Mouse (Mus musculus) embryonic facial prominence, embryonic 12.5 days (tissue): ENCODE data around the gene Dok5. TPM values are rescaled to one million over a fixed set of nuclear protein-coding genes. Genes with fewer than 3 reads are reported as not detected.
A peak's percentile ranks its signal among the peaks of the same experiment; 100 is the strongest.

Experiments
- ATAC-seq: fragments of 200-750 bp; cut with Nextera tagmentation; 2 replicates; pipeline ENCODE4 v1.8.0; 2017; ENCODE audit not compliant: insufficient number of reproducible peaks, insufficient read depth, low FRiP score, low TSS enrichment
- H3K27ac ChIP-seq: fragments of 300-500 bp; sonication (generic); 2 replicates; pipeline ENCODE4 v1.5.1; 2016; ENCODE audit warnings: mild to moderate bottlenecking
- H3K27me3 ChIP-seq: fragments of 300-500 bp; sonication (generic); 2 replicates; pipeline ENCODE4 v1.6.1; 2016; ENCODE audit warnings: mild to moderate bottlenecking, moderate library complexity
- H3K36me3 ChIP-seq: fragments of 300-500 bp; sonication (generic); 2 replicates; pipeline ENCODE4 v1.6.1; 2016; ENCODE audit warnings: mild to moderate bottlenecking
- H3K4me1 ChIP-seq: fragments of 300-500 bp; sonication (generic); 2 replicates; pipeline ENCODE4 v1.6.1; 2016
- H3K4me2 ChIP-seq: fragments of 300-500 bp; sonication (generic); replicated peaks from 2 replicates; pipeline ENCODE4 v1.6.1; 2016; ENCODE audit warnings: mild to moderate bottlenecking, moderate library complexity
- H3K4me3 ChIP-seq: fragments of 300-500 bp; sonication (generic); 2 replicates; pipeline ENCODE4 v1.5.1; 2016; ENCODE audit warnings: mild to moderate bottlenecking
- H3K9ac ChIP-seq: fragments of 300-500 bp; sonication (generic); 2 replicates; pipeline ENCODE4 v1.6.1; 2016; ENCODE audit warnings: mild to moderate bottlenecking, moderate library complexity
- H3K9me3 ChIP-seq: fragments of 300-500 bp; sonication (generic); 2 replicates; pipeline ENCODE4 v1.6.1; 2016; ENCODE audit warnings: mild to moderate bottlenecking, moderate library complexity
- WGBS: fragments of 180-500 bp; shearing (Covaris S2); methylation state at CpG from one replicate; pipeline ENCODE4 v1.1.7; 2016; 5-methylcytosine and 5-hydroxymethylcytosine counted together
- polyA plus RNA-seq: library from polyadenylated mRNA; unstranded; fragments of >200 nt; fragmentation: Nextera tagmentation; extraction: Ambion mirVana; gene quantifications from 2 replicates; pipeline ENCODE4 v1.2.1, GENCODE M21; 2016

Dok5 gene
- polyA plus RNA-seq, 1 experiment from 2014 or later, result 10.4 TPM

- no peaks in the 10 kb centered on the region for H3K4me1 ChIP-seq
- ATAC-seq, result no peak
- no peaks in the 10 kb centered on the region for H3K27me3 ChIP-seq
- H3K9me3 ChIP-seq, result no peaks in the 10 kb centered on the region
- no peak overlapping the region for H3K27ac ChIP-seq
- H3K36me3 ChIP-seq, result no peaks in the 10 kb centered on the region
- no peak overlapping the region for H3K4me3 ChIP-seq
- WGBS, result 76% methylated on average over 11 of the region's 11 CpGs
- no peak overlapping the region for H3K9ac ChIP-seq
- H3K4me2 ChIP-seq, result no peak overlapping the region
Measured at GRCm38 (mm10) chr2:170913863-170914262, 182.3 kb downstream of the Dok5 start.

GRCm38 (mm10) chr2:170915646-170916045 is 184.0 kb downstream of the Dok5 start:
- no peak overlapping the region for H3K27ac ChIP-seq
- H3K4me1 ChIP-seq, result no peaks in the 10 kb centered on the region
- no peaks in the 10 kb centered on the region for H3K9me3 ChIP-seq
- 93% methylated on average over 8 of the region's 8 CpGs for WGBS
- no peak overlapping the region for H3K9ac ChIP-seq
- no peaks in the 10 kb centered on the region for H3K27me3 ChIP-seq
- H3K4me3 ChIP-seq, result no peak overlapping the region
- no peaks in the 10 kb centered on the region for H3K36me3 ChIP-seq
- H3K4me2 ChIP-seq, result no peak overlapping the region
- no peak for ATAC-seq

GRCm38 (mm10) chr2:170922260-170922659 is 190.7 kb downstream of the Dok5 start:
- no peak overlapping the region for H3K9ac ChIP-seq
- H3K36me3 ChIP-seq, result no peaks in the 10 kb centered on the region
- no peak overlapping the region for H3K27ac ChIP-seq
- no peak overlapping the region for H3K4me2 ChIP-seq
- no peak overlapping the region for H3K4me3 ChIP-seq
- H3K27me3 ChIP-seq, result no peaks in the 10 kb centered on the region
- H3K4me1 ChIP-seq, result peaks cover 6% of the 10 kb centered on the region; the same call in 1 of the 2 replicates
- H3K9me3 ChIP-seq, result no peaks in the 10 kb centered on the region
- 21% methylated on average over 3 of the region's 3 CpGs for WGBS
- ATAC-seq, result peak; percentile 79

- H3K9me3 ChIP-seq, result no peaks in the 10 kb centered on the region
- no peak for ATAC-seq
- H3K36me3 ChIP-seq, result no peaks in the 10 kb centered on the region
- no peak overlapping the region for H3K4me2 ChIP-seq
- peaks cover 6% of the 10 kb centered on the region; the same call in 1 of the 2 replicates for H3K4me1 ChIP-seq
- H3K27ac ChIP-seq, result no peak overlapping the region
- WGBS, result 90% methylated on average over 4 of the region's 4 CpGs
- H3K9ac ChIP-seq, result no peak overlapping the region
- no peak overlapping the region for H3K4me3 ChIP-seq
- H3K27me3 ChIP-seq, result no peaks in the 10 kb centered on the region
Measured at GRCm38 (mm10) chr2:170924131-170924530, 192.5 kb downstream of the Dok5 start.

- Histone ChIP-seq H3K36me3 (no peaks in the 10 kb centered on the region), H3K27me3 (no peaks in the 10 kb centered on the region), H3K9ac (no peak overlapping the region), H3K4me2 (no peak overlapping the region), H3K27ac (no peak overlapping the region), H3K4me3 (no peak overlapping the region), H3K4me1 (peaks cover 6% of the 10 kb centered on the region; the same call in 1 of the 2 replicates), H3K9me3 (no peaks in the 10 kb centered on the region)
- no peak for ATAC-seq
- WGBS, result 80% methylated on average over 9 of the region's 9 CpGs
Measured at GRCm38 (mm10) chr2:170926237-170926636, 194.6 kb downstream of the Dok5 start.

Other genes with a start within 250 kb of the Dok5 start
- gene Pfdn4, start 235.4 kb upstream of the Dok5 start, polyA plus RNA-seq, result 95.7 and 99.3 TPM in 2 replicates
- not detected in 2 replicates for gene Cyp24a1, start 234.7 kb upstream of the Dok5 start, polyA plus RNA-seq
- not detected in 2 replicates for gene 4930470P17Rik, start 129.8 kb upstream of the Dok5 start, polyA plus RNA-seq